Mouse (Mus musculus): ENCODE results near the gene Prkca.
A peak's percentile ranks its signal among the peaks of the same experiment; 100 is the strongest.

The Prkca gene

DNA sequence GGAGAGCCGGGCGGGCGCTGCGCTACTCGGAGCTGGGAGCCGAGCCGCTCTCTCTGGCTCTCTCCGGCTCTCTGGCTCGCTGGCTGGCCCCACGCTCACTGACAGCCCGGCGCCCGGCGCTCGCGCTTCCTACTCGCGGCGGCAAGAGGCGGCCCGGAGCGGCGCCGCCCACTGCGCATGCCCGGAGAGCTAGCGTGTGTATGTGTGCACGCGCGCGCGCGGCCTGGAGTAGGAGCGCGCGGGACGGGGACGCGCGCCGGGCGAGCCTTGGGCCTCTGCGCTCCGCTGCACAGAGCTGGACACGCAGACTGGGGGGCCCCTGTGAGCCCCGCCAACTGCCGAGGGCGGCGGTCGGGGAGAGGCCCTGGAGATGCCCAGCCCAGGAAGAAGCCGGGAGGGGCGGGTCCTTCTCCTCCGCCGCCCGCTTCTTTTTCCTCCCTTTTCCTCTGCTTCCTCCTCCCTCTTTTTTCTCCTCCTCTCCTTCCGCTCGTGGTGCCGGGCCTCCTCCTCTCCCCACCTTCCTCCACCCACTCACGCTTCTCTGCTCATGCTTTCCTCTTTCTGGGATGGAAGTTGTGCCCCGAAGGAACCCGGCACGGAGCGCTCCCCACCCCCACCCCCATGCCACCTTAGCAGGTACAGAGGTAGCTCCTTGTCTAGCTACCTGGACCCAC is at the start of gene Prkca:
Gene Prkca (minus strand): TSS at position 140 of the 674 bp plus-strand sequence.
- peak; percentile 95 for DNase-seq

DNA sequence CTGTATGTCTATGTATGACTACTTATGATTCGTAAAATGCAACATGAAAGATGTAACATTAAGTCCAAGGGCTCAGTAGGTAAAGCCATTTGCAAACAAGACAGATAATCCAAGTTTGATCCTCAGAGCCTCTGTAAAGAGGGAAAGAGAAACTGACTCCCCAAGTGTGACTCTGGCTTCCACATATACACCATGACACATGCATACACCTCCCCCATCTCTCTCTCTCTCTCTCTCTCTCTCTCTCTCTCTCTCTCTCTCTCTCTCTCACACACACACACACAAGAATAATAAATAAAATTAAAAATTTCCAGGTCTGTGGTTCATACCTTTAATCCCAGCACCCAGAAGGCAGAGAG is 41.9 kb upstream of the Prkca start:
- no peak for DNase-seq

DNA sequence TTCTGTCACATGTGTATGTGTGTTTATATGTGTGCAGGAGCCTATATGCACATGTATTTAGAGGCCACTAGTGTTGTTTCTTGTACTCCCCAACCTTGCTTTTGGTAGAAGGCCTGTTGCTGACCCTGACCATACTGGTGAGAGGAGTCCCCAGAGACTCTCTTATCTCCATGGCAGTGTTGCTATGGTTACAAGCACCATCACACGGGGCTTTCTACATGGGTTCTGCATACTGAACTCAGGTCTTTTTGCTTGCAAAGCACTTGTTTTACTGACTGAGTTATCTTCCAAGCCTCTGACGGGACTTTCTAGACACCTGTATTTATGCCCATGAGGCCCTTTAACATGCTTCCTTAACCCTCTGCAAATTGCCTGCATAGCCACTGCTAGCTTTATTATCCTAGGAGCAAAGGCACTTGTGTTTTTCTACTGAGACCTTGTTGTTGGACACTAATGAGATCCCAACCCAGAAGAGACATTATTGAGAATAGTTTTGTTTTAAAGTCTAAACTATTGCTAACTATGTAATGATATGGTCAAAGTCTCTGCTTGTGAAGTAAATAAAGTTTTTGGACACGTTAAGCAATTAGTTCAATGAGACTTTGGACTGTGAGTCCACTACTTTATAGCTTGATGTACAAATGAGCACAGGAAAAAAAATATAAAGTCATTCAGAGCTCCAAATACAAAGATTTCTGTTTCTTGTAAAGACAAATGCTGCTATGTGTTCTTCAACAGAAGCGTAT is 41.4 kb upstream of the Prkca start:
- no peak for DNase-seq

DNA sequence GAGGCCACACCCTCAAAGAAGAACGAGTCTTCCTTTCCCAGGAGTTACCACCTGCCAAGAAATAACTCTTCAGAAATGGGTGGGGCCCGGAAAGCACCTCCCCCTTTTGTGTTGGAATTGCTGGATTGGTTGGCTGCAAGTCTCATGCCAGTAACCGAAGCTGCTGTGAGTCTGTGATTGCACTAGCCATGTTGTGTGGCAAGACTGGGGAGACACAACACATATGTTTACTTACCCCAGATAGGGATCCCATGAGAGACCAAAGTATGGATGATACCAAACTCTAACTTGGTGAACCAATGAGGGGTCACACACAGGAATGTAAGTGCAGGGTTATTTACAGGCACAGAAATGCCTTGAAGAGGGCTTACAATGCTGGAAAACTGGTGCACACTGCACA is 38.9 kb upstream of the Prkca start:
- no peak for DNase-seq

DNA sequence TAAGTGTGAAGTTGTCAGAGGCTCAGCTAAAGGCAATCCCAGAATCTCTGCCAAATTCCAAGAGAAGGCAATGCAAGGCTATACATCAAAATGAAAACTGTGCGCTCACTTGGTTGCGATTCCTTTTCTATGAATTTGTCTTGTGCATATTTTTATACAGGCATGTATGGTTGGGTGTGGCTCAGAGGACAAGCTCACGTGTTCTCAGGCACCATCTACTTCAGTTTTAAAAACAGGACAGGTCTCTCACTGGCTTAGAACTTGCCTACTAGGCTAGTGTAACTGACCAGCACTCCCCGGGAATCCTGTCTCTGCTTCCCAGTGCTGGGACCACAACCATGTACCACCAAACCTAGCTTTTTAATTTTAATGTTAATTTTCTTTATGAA is 34.6 kb upstream of the Prkca start:
- DNase-seq, result no peak

DNA sequence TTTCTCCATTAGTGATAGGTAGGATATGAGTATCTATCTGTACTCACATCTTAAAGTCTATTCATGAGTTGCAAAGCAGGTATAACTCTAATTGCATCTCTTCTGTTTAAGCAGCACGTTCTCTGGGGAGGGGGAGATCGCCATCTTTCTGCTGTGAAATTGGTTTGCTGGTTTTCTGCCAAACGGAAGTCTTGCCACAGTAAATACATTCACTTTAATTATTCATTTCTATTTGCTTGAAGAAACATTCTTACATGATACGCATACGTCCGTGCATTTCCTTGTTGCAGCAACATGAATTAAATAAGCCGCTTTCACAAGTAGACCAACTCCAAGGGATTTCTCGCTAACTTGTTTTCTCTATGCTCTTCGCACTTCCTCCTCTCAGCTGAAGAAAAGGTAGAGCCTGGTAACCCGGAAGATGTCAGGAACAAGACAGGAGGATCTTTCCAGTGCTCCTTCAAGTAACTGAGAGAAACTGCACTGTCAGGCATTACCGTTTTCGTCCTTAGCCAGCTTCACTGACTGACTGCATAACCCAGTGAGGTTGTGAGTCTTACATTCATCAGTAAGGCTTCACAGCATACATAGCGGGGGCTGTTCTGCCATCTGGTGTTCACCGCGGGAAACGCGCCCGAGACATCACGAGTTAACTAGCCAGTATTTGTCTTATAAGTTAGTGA is 34.1 kb upstream of the Prkca start:
- DNase-seq, result peak; percentile 48

DNA sequence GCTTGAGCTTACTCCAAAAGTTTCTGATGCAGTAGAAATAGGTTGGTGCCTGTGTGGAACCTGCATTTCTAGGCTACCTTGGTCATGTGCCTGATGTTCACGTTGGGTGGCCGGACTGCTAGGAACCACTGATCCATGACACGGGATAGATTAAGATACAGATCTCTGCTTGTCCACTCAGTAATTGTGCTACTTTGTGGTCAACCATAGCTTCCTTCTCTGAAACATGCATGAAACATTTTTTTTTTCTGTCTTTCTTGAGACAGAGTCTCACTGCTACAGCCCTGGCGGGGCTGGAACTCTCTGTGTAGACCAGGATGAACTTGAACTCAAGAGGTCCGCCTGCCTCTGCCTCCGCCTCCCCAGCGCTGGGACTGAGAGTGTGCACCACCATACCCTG is 33.1 kb upstream of the Prkca start:
- DNase-seq, result no peak

DNA sequence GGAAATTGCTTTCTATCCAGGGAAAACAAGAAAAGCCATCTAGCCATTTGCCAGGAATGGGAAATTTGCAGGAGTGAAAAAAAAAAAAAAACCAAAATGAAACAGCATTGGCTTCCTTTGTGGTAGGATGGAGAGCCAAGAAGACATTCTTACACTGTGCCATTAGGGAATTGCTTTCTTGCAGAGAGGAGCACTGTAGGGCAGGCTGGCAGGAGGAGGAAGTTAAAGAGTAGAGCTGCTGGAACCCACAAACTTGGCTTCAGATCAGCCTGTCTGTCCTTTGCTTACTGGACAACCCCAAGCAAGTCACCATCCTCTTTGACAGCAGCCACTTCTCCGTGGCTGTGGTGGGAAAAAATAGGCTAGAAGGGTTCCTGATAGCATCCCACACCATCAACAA is 23.3 kb upstream of the Prkca start:
- DNase-seq, result no peak

DNA sequence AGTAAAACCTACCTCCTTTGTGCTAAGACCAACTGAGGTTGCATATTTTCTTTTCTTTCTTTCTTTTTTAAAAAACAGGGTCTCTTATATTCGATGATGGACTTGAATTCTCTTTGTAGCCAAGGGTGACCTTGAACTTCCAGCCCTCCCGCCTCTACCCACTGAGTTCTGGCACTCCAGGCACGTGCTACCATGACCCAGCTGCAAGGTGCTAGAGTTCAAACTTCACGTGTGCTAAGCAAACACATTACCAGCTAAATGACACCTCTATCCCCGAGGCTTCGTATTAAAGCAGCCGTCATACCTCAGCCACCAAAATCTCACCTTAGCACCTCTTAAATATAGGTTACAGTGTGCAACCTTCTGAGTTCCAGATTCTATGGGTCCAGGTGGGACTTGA is 21.9 kb upstream of the Prkca start:
- DNase-seq, result no peak

DNA sequence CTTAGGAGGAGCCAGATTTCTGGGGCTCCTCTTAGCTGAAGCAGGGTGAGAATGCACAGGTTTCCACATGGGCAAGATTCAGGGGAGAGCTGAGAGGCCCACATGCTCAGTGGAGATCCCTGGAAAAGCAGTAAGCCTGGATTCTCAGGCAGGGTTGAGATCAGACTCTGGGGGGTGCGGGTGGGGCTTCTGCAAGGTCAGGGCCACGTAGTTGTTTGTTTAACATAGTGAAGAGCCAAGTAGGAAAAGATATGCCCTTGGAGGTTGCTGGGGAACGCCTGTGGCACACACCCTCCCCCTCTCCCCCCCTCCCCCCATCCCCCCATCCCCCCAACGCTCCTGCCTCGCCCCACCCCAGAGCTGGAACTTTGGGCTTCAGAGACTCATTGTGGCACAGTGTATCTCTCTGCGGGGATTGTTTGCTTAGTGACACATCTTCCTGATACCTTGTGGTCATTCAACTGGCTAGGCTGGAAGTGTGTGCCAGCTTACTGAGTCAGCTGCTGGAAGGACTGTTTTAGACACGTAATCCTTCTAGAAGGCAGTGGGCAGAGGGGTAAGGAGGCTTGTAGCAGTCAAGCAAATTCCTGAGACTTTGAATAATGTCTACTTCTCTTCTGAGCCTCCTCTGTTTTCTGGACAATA is 21.3 kb upstream of the Prkca start:
- DNase-seq, result no peak

DNA sequence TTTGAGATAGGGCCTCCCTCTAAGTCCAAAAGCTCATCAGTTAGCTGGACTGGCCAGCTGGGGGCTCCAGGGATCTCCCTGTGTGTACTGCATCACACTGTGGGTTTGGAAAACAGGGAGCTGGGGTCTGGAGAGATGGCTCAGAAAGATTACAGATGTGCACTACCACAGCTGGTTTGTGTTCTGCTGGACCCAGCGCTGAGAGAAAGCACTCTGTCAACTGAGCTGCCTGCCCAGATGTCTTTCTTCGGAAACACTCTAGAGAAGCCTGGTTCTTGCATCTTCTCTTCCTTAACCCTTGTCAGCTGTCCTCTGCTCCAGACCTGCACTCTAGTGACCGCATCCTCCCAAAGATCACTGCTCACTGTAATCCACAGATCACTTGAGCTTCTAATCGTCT is 20.3 kb upstream of the Prkca start:
- DNase-seq, result no peak

DNA sequence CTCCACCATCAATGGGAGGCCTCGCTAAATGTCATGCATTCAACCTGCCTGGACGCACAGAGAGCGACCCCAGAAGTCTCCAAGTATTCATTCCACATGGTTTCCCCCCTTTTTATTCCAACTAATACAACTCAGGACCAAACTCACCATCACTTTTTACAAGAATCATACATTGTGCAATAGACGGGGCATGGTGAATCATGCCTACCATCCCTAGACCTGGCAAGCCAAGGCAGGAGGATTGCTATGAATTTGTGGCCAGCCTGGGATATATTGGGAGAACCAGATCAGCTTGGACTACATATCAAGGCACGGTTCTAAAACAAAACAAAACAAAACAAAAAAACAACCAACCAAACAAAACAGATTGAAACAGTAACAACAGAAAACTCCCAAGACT is 19.2 kb upstream of the Prkca start:
- no peak for DNase-seq

DNA sequence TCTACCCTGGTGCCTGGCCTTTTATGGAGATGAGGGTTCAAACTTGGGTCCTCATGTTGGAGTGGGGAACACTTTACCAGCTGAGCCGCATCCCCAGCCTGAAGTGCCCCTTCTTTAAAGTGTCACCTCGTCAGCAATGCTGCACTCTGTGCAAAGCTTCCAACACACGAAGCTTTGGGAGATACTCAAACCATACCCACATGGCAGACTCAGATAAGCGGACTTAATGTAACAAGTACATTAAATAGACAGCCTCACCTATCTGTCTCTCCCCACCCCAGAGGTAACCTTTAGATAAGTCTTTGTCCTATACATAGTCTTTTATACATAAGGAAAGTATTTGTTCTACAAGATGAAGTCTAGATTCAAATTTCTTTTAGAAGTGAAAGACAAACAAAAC is 17.3 kb upstream of the Prkca start:
- no peak for DNase-seq

DNA sequence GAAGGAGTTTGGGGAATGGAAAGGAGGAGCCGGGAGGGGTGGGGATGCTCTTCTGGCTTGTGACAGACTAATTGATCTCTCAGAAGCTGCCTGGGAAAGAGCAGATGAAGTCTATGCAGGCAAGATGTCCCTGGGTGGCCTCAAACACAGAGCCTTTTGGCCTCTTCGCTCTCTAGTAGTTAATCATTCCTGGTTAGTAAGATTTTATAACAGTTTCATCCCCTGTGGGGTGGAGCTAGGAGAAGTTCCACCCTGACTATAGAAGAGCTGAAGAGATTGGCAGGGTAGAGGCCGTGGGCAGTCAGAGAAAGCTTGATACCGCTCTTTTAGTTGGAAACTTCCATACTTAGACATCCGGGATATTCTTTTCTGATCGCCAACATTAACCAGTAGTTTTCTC is 15.2 kb upstream of the Prkca start:
- DNase-seq, result no peak

DNA sequence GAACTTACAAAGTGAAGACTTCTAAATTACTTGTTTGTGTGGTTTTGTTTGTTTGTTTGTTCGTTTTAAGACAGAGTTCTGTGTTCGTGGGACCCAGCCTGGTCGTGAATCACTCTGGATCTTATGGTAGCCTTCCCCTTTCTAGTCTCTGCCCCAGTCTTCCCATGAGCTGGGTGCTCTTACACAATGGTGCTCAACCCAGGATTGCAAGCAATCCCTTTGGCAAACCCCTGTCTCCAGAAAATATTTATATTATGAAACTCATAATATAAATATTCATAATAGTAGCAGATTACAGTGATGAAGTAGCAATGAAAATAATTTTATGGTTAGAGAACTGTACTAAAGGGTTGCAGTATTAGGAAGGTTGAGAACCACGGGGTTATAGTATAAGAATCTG is 12.3 kb upstream of the Prkca start:
- DNase-seq, result no peak

DNA sequence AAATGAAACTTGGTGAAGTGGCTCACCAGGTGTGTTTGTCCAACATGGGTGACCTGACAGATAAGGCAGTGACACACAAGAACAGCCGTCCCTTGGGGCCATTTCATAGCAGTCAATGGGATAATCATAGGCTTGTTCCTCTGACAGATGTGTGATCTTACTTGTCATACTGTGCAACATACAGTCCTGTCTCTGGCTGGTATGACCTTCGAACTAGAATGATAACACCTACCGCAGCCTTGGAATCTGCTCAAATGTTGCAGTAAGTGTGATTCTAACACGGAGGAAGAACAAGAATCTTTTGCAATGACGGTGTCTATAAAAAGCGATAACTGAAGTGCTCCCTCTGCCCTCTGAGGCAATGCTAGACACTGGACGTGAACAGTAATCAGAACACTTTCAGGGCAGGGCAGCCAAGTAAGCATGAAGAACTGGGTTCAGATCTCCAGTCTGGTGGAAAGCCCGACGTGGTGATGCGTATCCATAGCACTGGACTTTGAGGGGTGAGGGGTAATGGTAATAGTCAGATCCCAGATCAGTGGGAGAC is 9.2 kb upstream of the Prkca start:
- DNase-seq, result no peak

DNA sequence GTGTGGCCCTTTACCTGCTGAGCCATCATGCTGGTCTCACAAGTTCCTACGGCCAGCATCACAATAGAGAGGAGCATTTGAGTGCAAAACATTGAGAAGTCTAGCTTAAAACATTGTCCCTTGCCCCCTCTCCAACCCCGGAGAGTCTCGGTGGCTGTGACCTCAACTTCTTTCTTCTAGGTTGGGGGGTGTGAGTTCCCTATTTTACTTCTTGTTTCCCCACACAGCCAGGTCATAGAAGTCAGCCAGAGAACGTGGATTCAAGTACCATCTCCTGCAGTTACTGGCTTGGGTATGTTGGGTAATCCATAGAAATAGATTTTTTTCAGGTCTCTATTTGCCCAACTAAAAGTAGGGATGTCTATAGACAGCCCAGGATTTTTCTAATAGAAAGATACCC is 7.1 kb upstream of the Prkca start:
- DNase-seq, result no peak

DNA sequence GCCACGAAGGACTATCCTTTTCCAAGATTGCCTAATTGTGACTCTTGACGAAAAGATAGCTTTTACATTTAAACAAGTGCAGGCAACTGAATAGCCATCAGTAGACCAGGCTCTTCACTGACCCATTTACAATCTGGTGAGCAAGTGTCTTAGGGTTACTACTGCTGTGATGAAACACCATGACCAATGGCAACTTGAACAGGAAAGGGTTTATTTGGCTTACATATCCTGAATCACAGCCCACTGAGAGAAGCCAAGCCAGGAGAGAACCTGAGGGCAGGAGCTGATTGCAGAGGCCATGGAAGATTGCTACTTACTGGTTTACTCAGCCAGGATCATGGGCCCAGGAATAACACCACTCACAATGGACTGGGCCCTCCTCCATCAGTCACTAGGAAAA is 1.6 kb upstream of the Prkca start:
- DNase-seq, result no peak

DNA sequence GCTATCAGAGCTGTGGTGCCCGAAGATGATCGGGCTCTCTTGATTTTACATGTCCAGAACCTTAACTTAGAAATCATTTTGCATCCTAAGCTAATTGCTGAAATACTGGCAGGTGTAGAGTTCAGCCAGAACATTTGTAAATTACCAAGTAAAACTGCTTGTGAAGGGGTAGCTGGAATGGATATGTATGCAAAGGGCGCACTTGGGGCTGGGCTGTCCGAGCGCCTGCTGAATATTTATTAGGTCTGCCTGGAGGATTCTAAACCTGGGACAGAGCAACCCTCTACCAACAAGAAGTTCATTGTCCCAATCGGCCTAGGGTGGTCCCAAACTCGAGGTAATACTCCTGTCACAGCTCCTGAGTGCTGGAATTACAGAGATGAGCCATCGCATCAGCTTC is 1.0 kb upstream of the Prkca start:
- DNase-seq, result no peak

DNA sequence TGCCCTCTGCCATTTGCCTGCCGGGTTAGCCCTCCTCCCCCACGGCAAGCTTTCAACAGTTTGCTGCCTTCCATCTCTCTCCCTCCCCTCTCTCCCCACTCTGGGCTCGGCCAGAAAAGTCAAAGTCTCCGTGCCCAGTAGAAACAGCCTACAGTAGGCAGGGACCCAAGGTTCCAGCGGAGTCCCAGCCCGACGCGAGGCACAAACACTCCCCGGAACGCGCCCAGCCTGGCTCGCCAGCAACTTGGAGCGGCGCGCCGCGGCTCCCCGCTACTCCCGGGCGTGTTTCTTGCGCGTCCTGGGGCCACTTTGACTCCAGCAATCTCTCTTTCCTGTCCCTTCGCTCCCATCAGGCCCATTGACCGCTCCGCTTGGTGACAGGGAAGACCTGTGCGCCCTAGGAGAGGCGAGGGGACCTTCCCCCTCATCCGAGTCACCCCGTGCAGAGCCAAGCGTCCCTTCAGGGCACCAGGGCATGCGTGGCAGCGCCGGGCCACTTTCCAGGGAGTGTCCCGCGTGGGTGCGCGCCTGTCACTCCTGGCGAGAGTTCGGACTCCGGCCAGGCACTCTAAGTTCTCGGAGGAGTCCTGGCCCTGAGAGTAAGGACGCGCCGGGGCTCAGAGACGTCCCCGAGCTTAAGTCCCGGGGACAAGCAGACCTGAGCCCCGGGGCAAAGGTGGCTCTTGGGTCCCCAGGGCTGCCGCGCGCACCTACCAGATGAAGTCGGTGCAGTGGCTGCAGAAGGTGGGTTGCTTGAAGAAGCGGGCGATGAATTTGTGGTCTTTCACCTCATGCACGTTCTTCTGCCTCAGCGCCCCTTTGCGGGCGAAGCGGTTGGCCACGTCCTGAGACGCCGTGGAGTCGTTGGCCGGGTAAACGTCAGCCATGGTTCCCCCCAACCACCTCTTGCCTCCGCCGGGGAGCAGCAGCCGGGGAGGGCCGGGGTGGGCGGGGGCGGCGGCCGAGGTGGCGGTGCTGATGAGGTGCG is 653 bp downstream of the Prkca start, which contains the start of gene Apoh:
Gene Apoh (plus strand): TSS at position 574 of the 988 bp plus-strand sequence.
- DNase-seq, result peak; percentile 45

DNA sequence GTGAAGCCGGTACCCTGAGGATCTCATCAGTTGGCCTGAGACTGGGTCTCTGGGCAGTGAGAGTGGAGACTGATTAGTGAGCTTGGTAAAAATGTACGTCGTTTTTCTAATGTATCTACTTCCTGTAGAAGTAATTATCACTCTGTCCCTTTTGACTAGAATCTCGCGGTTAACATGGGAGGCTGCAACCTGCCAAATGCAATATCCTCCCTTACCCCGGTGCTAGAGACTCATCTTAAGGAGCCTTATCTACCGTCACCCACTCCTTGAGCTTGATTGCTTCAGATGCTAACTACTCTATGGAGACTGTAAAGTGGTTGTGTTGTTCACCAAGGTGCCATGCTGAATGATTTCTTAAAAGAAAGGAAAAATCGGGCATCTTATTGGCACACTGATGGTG is 1.9 kb downstream of the Prkca start:
- DNase-seq, result no peak

DNA sequence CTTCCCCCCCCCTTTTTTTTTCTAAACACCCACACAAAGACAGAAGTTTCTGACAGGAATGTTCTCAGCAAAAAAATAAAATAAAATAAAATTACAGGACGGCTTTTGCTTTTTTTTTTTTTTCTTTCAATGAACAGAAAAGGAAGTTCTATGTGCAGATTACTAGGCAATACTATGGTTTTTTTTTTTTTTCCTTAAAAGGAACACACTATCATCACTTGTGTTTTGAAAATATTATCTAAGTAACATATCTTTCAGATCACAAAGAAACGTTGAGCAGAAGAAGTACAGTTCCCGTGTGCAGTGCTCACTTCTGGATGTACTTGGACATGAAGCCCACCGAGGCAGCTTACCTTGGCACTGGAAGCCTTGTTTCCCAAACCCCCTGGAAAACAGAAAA is 3.4 kb downstream of the Prkca start:
- no peak for DNase-seq

All from cerebellum, adult 11 months (tissue).